Mouse (Mus musculus) neural tube, embryonic 12.5 days (tissue): ENCODE measurements around the gene Tgfbr3. TPM values are rescaled to one million over a fixed set of nuclear protein-coding genes. Genes with fewer than 3 reads are reported as not detected.
"Not testable (repeated sequence)": the region's sequence is repeated elsewhere in the genome, so short reads cannot be mapped to it uniquely, and the experiment has no call there.

ENCODE experiments used
- ATAC-seq: fragments of 200-750 bp; cut with Nextera tagmentation; 2 replicates; pipeline ENCODE4 v1.8.0; 2017; ENCODE audit warnings: low read depth, mild to moderate bottlenecking, moderate TSS enrichment, moderate library complexity; ENCODE audit not compliant: low FRiP score
- H3K27ac ChIP-seq: fragments of 300-500 bp; sonication (generic); 2 replicates; pipeline ENCODE4 v1.5.1; 2016
- H3K27me3 ChIP-seq: fragments of 300-500 bp; sonication (generic); replicated peaks from 2 replicates; pipeline ENCODE4 v1.6.1; 2016; ENCODE audit warnings: mild to moderate bottlenecking
- H3K36me3 ChIP-seq: fragments of 300-500 bp; sonication (generic); 2 replicates; pipeline ENCODE4 v1.6.1; 2016; ENCODE audit warnings: mild to moderate bottlenecking
- H3K4me1 ChIP-seq: fragments of 300-500 bp; sonication (generic); 2 replicates; pipeline ENCODE4 v1.6.1; 2016
- H3K4me2 ChIP-seq: fragments of 300-500 bp; sonication (generic); replicated peaks from 2 replicates; pipeline ENCODE4 v1.6.1; 2016; ENCODE audit warnings: mild to moderate bottlenecking
- H3K4me3 ChIP-seq: fragments of 300-500 bp; sonication (generic); 2 replicates; pipeline ENCODE4 v1.5.1; 2016
- H3K9ac ChIP-seq: fragments of 300-500 bp; sonication (generic); 2 replicates; pipeline ENCODE4 v1.6.1; 2016; ENCODE audit warnings: mild to moderate bottlenecking
- H3K9me3 ChIP-seq: fragments of 300-500 bp; sonication (generic); 2 replicates; pipeline ENCODE4 v1.6.1; 2016; ENCODE audit warnings: mild to moderate bottlenecking
- WGBS: fragments of 180-500 bp; shearing (Covaris S2); methylation state at CpG from one replicate; pipeline ENCODE4 v1.1.7; 2016; 5-methylcytosine and 5-hydroxymethylcytosine counted together
- polyA plus RNA-seq: library from polyadenylated mRNA; unstranded; fragments of >200 nt; fragmentation: Nextera tagmentation; extraction: Ambion mirVana; gene quantifications from 2 replicates; pipeline ENCODE4 v1.2.1, GENCODE M21; 2016

The Tgfbr3 gene
- polyA plus RNA-seq, 1 experiment from 2014 or later, result 8.8 TPM

GRCm38 (mm10) chr5:107250548-107251272 lies 38.7 kb downstream of the Tgfbr3 start:
- Histone ChIP-seq H3K4me3 (no peak overlapping the region), H3K4me1 (peaks cover 12% of the 10 kb centered on the region; the same call in 1 of the 2 replicates), H3K9ac (no peak overlapping the region), H3K27ac (no peak overlapping the region), H3K4me2 (no peak overlapping the region), H3K9me3 (0 out of 2 replicates have a peak, but pooled peaks cover 12% of the 10 kb centered on the region), H3K36me3 (no peaks in the 10 kb centered on the region), H3K27me3 (peaks cover 4% of the 10 kb centered on the region)
- whole genome bisulfite sequencing, result 26% methylated on average over 19 of the region's 19 CpGs
- no peak for ATAC-seq

GRCm38 (mm10) chr5:107248732-107249131 lies 40.7 kb downstream of the Tgfbr3 start:
- Histone ChIP-seq H3K36me3 (no peaks in the 10 kb centered on the region), H3K4me1 (peaks cover 12% of the 10 kb centered on the region; the same call in 1 of the 2 replicates), H3K4me2 (no peak overlapping the region), H3K4me3 (no peak overlapping the region), H3K9ac (no peak overlapping the region), H3K27ac (no peak overlapping the region), H3K9me3 (0 out of 2 replicates have a peak, but pooled peaks cover 7% of the 10 kb centered on the region), H3K27me3 (peaks cover 4% of the 10 kb centered on the region)
- 67% methylated on average over 6 of the region's 6 CpGs for WGBS
- no peak for ATAC-seq

- not testable (repeated sequence) for H3K9me3 ChIP-seq, H3K36me3 ChIP-seq, H3K27ac ChIP-seq, H3K9ac ChIP-seq, H3K4me3 ChIP-seq, ATAC-seq, H3K4me2 ChIP-seq, H3K27me3 ChIP-seq
- peaks cover 12% of the 10 kb centered on the region; the same call in 1 of the 2 replicates for H3K4me1 ChIP-seq
- WGBS, result 94% methylated on average over 11 of the region's 11 CpGs
Observed at GRCm38 (mm10) chr5:107248302-107248701, 41.1 kb downstream of the Tgfbr3 start.

- WGBS, result 78% methylated on average over 3 of the region's 3 CpGs
Observed at GRCm38 (mm10) chr5:107247786-107248185, 41.6 kb downstream of the Tgfbr3 start.

GRCm38 (mm10) chr5:107243445-107243844 lies 46.0 kb downstream of the Tgfbr3 start:
- Histone ChIP-seq H3K4me1 (no peaks in the 10 kb centered on the region), H3K9me3 (no peaks in the 10 kb centered on the region), H3K27ac (no peak overlapping the region), H3K36me3 (no peaks in the 10 kb centered on the region), H3K27me3 (no peaks in the 10 kb centered on the region), H3K4me2 (no peak overlapping the region), H3K9ac (no peak overlapping the region), H3K4me3 (no peak overlapping the region)
- no peak for ATAC-seq
- WGBS, result 93% methylated on average over 2 of the region's 2 CpGs

More at GRCm38 (mm10) chr5:107247786-107248185, 41.6 kb downstream of the Tgfbr3 start:
- Histone ChIP-seq H3K4me1 (peaks cover 12% of the 10 kb centered on the region; the same call in 1 of the 2 replicates), H3K4me2 (no peak overlapping the region), H3K27me3 (no peaks in the 10 kb centered on the region; the same call in 1 of the 2 replicates), H3K36me3 (no peaks in the 10 kb centered on the region), H3K4me3 (no peak overlapping the region), H3K27ac (no peak overlapping the region), H3K9me3 (0 out of 2 replicates have a peak, but pooled peaks cover 7% of the 10 kb centered on the region), H3K9ac (no peak overlapping the region)
- no peak for ATAC-seq

GRCm38 (mm10) chr5:107242993-107243392 lies 46.4 kb downstream of the Tgfbr3 start:
- H3K9me3 ChIP-seq, result no peaks in the 10 kb centered on the region
- no peak for ATAC-seq
- WGBS, result 89% methylated on average over 4 of the region's 4 CpGs
- peaks cover 3% of the 10 kb centered on the region for H3K4me1 ChIP-seq
- H3K9ac ChIP-seq, result no peak overlapping the region
- H3K27ac ChIP-seq, result no peak overlapping the region
- H3K4me2 ChIP-seq, result no peak overlapping the region
- H3K36me3 ChIP-seq, result no peaks in the 10 kb centered on the region
- H3K4me3 ChIP-seq, result no peak overlapping the region
- H3K27me3 ChIP-seq, result no peaks in the 10 kb centered on the region

- ATAC-seq, result no peak
- Histone ChIP-seq H3K4me3 (no peak overlapping the region), H3K9me3 (no peaks in the 10 kb centered on the region), H3K4me2 (no peak overlapping the region), H3K27ac (no peak overlapping the region), H3K4me1 (peaks cover 6% of the 10 kb centered on the region), H3K9ac (no peak overlapping the region), H3K36me3 (no peaks in the 10 kb centered on the region), H3K27me3 (no peaks in the 10 kb centered on the region)
- 37% methylated on average over 1 of the region's 1 CpGs for WGBS
Observed at GRCm38 (mm10) chr5:107240276-107240675, 49.2 kb downstream of the Tgfbr3 start.

- H3K4me2 ChIP-seq, result no peak overlapping the region
- WGBS, result 67% methylated on average over 7 of the region's 7 CpGs
- H3K9me3 ChIP-seq, result no peaks in the 10 kb centered on the region
- H3K36me3 ChIP-seq, result no peaks in the 10 kb centered on the region
- H3K9ac ChIP-seq, result no peak overlapping the region
- no peak overlapping the region for H3K4me3 ChIP-seq
- peaks cover 6% of the 10 kb centered on the region for H3K4me1 ChIP-seq
- no peak overlapping the region for H3K27ac ChIP-seq
- no peaks in the 10 kb centered on the region for H3K27me3 ChIP-seq
- ATAC-seq, result no peak
Observed at GRCm38 (mm10) chr5:107237971-107238426, 51.4 kb downstream of the Tgfbr3 start.

- H3K27me3 ChIP-seq, result no peaks in the 10 kb centered on the region
Observed at GRCm38 (mm10) chr5:107236975-107237374, 52.5 kb downstream of the Tgfbr3 start.

GRCm38 (mm10) chr5:107236039-107236438 lies 53.4 kb downstream of the Tgfbr3 start:
- Histone ChIP-seq H3K36me3 (no peaks in the 10 kb centered on the region), H3K9me3 (no peaks in the 10 kb centered on the region), H3K4me2 (no peak overlapping the region), H3K4me3 (no peak overlapping the region), H3K4me1 (peaks cover 6% of the 10 kb centered on the region), H3K9ac (no peak overlapping the region), H3K27ac (no peak overlapping the region), H3K27me3 (no peaks in the 10 kb centered on the region)
- 80% methylated on average over 5 of the region's 5 CpGs for WGBS
- no peak for ATAC-seq

More at GRCm38 (mm10) chr5:107236975-107237374, 52.5 kb downstream of the Tgfbr3 start:
- no peak overlapping the region for H3K4me2 ChIP-seq
- H3K36me3 ChIP-seq, result no peaks in the 10 kb centered on the region
- no peak for ATAC-seq
- no peaks in the 10 kb centered on the region for H3K9me3 ChIP-seq
- H3K4me1 ChIP-seq, result peaks cover 6% of the 10 kb centered on the region
- H3K4me3 ChIP-seq, result no peak overlapping the region
- no peak overlapping the region for H3K27ac ChIP-seq
- WGBS, result 85% methylated on average over 6 of the region's 6 CpGs
- H3K9ac ChIP-seq, result no peak overlapping the region

GRCm38 (mm10) chr5:107233366-107234354 lies 55.8 kb downstream of the Tgfbr3 start:
- H3K9ac ChIP-seq, result no peak overlapping the region
- WGBS, result 73% methylated on average over 14 of the region's 14 CpGs
- no peaks in the 10 kb centered on the region for H3K36me3 ChIP-seq
- H3K9me3 ChIP-seq, result no peaks in the 10 kb centered on the region
- peaks cover 6% of the 10 kb centered on the region for H3K4me1 ChIP-seq
- no peak for ATAC-seq
- no peak overlapping the region for H3K27ac ChIP-seq
- H3K4me3 ChIP-seq, result no peak overlapping the region
- no peak overlapping the region for H3K4me2 ChIP-seq
- H3K27me3 ChIP-seq, result no peaks in the 10 kb centered on the region

- no peak overlapping the region for H3K27ac ChIP-seq
- H3K9ac ChIP-seq, result no peak overlapping the region
- no peaks in the 10 kb centered on the region for H3K27me3 ChIP-seq
- H3K4me2 ChIP-seq, result no peak overlapping the region
- WGBS, result 90% methylated on average over 6 of the region's 6 CpGs
- H3K4me1 ChIP-seq, result no peaks in the 10 kb centered on the region
- no peaks in the 10 kb centered on the region for H3K36me3 ChIP-seq
- ATAC-seq, result no peak
- H3K4me3 ChIP-seq, result no peak overlapping the region
- no peaks in the 10 kb centered on the region for H3K9me3 ChIP-seq
Observed at GRCm38 (mm10) chr5:107230189-107230588, 59.2 kb downstream of the Tgfbr3 start.
